Mouse (Mus musculus) liver, embryonic 14 days (tissue): ENCODE data around the gene Gtf2b. TPM values are rescaled to one million over a fixed set of nuclear protein-coding genes. Genes with fewer than 3 reads are reported as not detected.

Experiments used
- polyA plus RNA-seq: library from polyadenylated mRNA; depleted of rRNA; stranded (reverse); fragments of >200 nt; gene quantifications from 2 replicates; pipeline ENCODE4 v1.2.3, GENCODE M21; 2012; rRNA removed

Gtf2b gene
- polyA plus RNA-seq, result 28.5 and 32.6 TPM in 2 replicates

GRCm38 (mm10) chr3:142764995-142765777 is at the start of gene Gtf2b:
Gtf2b (plus strand) TSS chr3:142765045.

Other genes with a start within 250 kb of the Gtf2b start
- 1.0 and 1.4 TPM in 2 replicates for gene Gbp7, start 234.7 kb upstream of the Gtf2b start, polyA plus RNA-seq
- 1.3 and 1.9 TPM in 2 replicates for gene Gbp3, start 205.0 kb upstream of the Gtf2b start, polyA plus RNA-seq
- gene Gbp2b, start 170.2 kb upstream of the Gtf2b start, polyA plus RNA-seq, result 0.01 and 0.02 TPM in 2 replicates
- gene Gbp2, start 144.4 kb upstream of the Gtf2b start, polyA plus RNA-seq, result 1.4 and 1.5 TPM in 2 replicates
- gene Kyat3, start 64.0 kb upstream of the Gtf2b start, polyA plus RNA-seq, result 5.4 and 6.6 TPM in 2 replicates
- gene Pkn2, start 117.0 kb downstream of the Gtf2b start, polyA plus RNA-seq, result 14.6 and 17.8 TPM in 2 replicates